Mouse (Mus musculus): ENCODE measurements around the gene Rfx5. TPM values are rescaled to one million over a fixed set of nuclear protein-coding genes. Genes with fewer than 3 reads are reported as not detected.

Rfx5 gene
- polyA plus RNA-seq, 1 experiment from 2014 or later: 7.4 TPM

DNA sequence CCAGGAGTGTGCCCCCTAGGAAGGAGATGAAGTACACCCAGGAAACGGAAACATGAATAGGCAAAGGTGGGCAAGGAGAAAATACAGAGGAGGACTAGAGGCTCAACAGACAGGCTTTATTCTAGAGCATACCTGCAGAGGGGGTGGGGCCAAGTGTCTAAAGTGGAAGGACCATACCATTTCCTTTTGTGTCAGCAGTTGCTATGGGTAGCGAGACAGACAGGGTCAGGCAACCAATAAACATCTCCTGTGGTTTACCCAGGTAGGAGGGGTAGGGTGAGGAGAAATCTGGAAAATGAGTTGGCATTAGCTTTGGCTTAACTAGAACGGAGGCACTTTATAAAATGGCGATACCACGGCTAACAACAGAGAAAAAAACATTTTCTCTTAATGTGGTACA lies 1.1 kb upstream of the Rfx5 start:
- no peak overlapping the region for H3K27ac ChIP-seq
- H3K27me3 ChIP-seq (ENCODE audit: control insufficient read depth, insufficient read depth, low read length): no peaks in the 10 kb centered on the region
- no peak for ATAC-seq (ENCODE audit: low FRiP score)
- no peaks in the 10 kb centered on the region for H3K9me3 ChIP-seq (ENCODE audit: control insufficient read depth, low read length)
- H3K9ac ChIP-seq: no peak overlapping the region
- DNase-seq (ENCODE audit: low spot score): no peak
- 69% methylated on average over 5 of the region's 5 CpGs for WGBS
- peaks cover 11% of the 10 kb centered on the region for H3K4me1 ChIP-seq (replicated peaks; ENCODE audit: control insufficient read depth, insufficient read depth, low read length)
- H3K4me3 ChIP-seq (replicated peaks; ENCODE audit: low read length): peak overlapping the region; percentile 62; the same call in 1 of the 2 replicates
- H3K36me3 ChIP-seq (replicated peaks; ENCODE audit: control insufficient read depth, insufficient read depth): peaks cover 22% of the 10 kb centered on the region
- H3K4me2 ChIP-seq (replicated peaks): peak overlapping the region; percentile 55

DNA sequence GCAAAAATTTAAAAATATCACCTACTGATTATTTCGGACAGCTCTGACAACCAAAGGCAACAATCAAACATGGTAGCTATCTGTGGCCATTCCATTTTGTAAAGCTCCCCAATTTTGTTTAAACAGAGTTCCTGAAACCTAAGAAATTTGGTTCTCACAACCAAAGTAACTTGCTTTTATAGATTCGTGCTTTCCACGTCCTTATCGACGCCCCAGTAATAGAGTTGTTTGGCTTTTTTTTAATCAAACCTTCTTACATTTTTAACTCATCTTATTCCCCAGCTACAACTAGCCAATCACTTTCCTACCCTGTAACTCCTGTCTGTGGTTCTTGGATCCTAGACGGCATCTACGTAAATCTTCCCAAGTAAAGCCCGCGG lies 501 bp upstream of the Rfx5 start:
- Histone ChIP-seq H3K4me2 (replicated peaks) (peak overlapping the region; percentile 55), H3K36me3 (replicated peaks; ENCODE audit: control insufficient read depth, insufficient read depth) (peaks cover 28% of the 10 kb centered on the region), H3K4me1 (replicated peaks; ENCODE audit: control insufficient read depth, insufficient read depth, low read length) (peaks cover 11% of the 10 kb centered on the region), H3K27me3 (ENCODE audit: control insufficient read depth, insufficient read depth, low read length) (no peaks in the 10 kb centered on the region), H3K27ac (peak overlapping the region; percentile 98), H3K9me3 (ENCODE audit: control insufficient read depth, low read length) (no peaks in the 10 kb centered on the region), H3K4me3 (replicated peaks; ENCODE audit: low read length) (peak overlapping the region; percentile 62), H3K9ac (peak overlapping the region; percentile 84)
- 18% methylated on average over 9 of the region's 9 CpGs for WGBS
- no peak; the same call in 1 of the 2 replicates for ATAC-seq (ENCODE audit: low FRiP score)
- DNase-seq (ENCODE audit: low spot score): peak; percentile 41

DNA sequence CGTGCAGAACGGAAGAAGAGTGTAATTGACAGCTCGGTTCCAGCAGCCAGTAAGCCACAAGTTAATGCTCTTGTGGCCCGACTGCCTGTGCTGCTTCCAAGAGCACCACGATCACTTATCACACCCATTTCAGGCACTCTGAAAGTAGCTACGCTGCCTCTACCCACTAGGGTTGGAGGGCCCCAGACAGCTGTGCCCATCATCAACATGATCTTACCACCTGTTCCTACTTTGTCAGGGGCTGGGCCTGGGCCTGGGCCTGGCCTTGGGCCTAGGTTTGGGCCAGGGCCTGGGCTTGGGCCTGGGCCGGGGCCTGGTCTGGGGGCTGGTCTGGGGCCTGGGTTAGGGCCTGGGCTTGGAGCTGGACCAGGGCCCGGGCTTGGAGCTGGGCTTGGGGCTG lies 4.4 kb downstream of the Rfx5 start:
- no peak overlapping the region for H3K9ac ChIP-seq
- DNase-seq (ENCODE audit: low spot score) (no peak), ATAC-seq (ENCODE audit: low FRiP score) (no peak)
- peaks cover 33% of the 10 kb centered on the region for H3K36me3 ChIP-seq (replicated peaks; ENCODE audit: control insufficient read depth, insufficient read depth)
- peaks cover 11% of the 10 kb centered on the region for H3K4me1 ChIP-seq (replicated peaks; ENCODE audit: control insufficient read depth, insufficient read depth, low read length)
- H3K27me3 ChIP-seq (ENCODE audit: control insufficient read depth, insufficient read depth, low read length): no peaks in the 10 kb centered on the region
- H3K9me3 ChIP-seq (ENCODE audit: control insufficient read depth, low read length): no peaks in the 10 kb centered on the region
- H3K27ac ChIP-seq: no peak overlapping the region
- no peak overlapping the region for H3K4me3 ChIP-seq (replicated peaks; ENCODE audit: low read length)
- H3K4me2 ChIP-seq (replicated peaks): no peak overlapping the region
- WGBS: 93% methylated on average over 8 of the region's 8 CpGs

DNA sequence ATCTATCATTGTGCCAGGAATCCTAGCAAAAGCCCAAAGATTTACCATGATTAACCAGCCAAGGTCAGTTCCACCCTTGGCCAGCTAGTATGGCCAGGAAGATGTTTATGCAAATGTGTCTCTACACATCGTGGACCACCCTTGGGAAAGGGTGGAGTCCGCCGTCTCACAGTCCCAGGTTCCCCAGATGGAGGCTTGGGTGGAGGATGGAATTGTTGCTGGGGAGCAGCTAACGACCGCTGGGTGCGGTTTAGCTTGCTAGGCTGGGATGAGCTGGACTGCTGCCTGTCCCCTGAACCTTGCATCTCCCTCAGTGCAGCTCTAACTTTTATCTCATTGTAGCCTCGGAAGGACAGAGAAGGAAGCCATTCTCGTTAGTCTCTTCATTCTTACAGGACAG lies 6.0 kb downstream of the Rfx5 start:
- H3K9ac ChIP-seq: no peak overlapping the region
- H3K27ac ChIP-seq: no peak overlapping the region
- H3K4me3 ChIP-seq (replicated peaks; ENCODE audit: low read length): no peak overlapping the region
- peaks cover 33% of the 10 kb centered on the region for H3K36me3 ChIP-seq (replicated peaks; ENCODE audit: control insufficient read depth, insufficient read depth)
- ATAC-seq (ENCODE audit: low FRiP score) (no peak), DNase-seq (ENCODE audit: low spot score) (no peak)
- H3K4me2 ChIP-seq (replicated peaks): no peak overlapping the region
- H3K27me3 ChIP-seq (ENCODE audit: control insufficient read depth, insufficient read depth, low read length): no peaks in the 10 kb centered on the region
- no peaks in the 10 kb centered on the region for H3K9me3 ChIP-seq (ENCODE audit: control insufficient read depth, low read length)
- peaks cover 8% of the 10 kb centered on the region for H3K4me1 ChIP-seq (replicated peaks; ENCODE audit: control insufficient read depth, insufficient read depth, low read length)
- 45% methylated on average over 8 of the region's 8 CpGs for WGBS

DNA sequence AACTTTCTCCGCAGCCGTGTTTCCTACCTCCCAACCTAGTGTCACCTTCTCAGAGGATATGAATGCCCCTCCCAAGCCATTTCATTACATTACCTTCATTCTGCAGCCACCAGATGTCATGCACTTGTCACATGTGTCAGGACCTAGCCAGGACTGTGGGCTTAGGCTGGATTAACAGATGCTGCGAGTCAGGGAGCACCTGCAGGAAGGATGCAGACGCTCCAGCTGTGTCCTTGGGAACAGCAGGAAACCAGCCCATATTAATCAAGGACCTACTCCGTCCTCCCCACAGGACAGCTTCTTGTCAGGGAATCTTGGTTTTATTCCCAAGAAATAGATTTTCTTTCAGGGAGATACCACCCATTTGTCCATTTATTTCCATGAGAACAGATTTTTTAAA lies 6.4 kb downstream of the Rfx5 start:
- ATAC-seq (ENCODE audit: low FRiP score) (no peak), DNase-seq (ENCODE audit: low spot score) (no peak)
- peaks cover 3% of the 10 kb centered on the region; the same call in 1 of the 2 replicates for H3K4me1 ChIP-seq (replicated peaks; ENCODE audit: control insufficient read depth, insufficient read depth, low read length)
- no peak overlapping the region for H3K27ac ChIP-seq
- WGBS: 56% methylated on average over 5 of the region's 5 CpGs
- no peaks in the 10 kb centered on the region for H3K9me3 ChIP-seq (ENCODE audit: control insufficient read depth, low read length)
- no peak overlapping the region for H3K4me2 ChIP-seq (replicated peaks)
- H3K9ac ChIP-seq: no peak overlapping the region
- H3K27me3 ChIP-seq (ENCODE audit: control insufficient read depth, insufficient read depth, low read length): no peaks in the 10 kb centered on the region
- peaks cover 33% of the 10 kb centered on the region for H3K36me3 ChIP-seq (replicated peaks; ENCODE audit: control insufficient read depth, insufficient read depth)
- no peak overlapping the region for H3K4me3 ChIP-seq (replicated peaks; ENCODE audit: low read length)

DNA sequence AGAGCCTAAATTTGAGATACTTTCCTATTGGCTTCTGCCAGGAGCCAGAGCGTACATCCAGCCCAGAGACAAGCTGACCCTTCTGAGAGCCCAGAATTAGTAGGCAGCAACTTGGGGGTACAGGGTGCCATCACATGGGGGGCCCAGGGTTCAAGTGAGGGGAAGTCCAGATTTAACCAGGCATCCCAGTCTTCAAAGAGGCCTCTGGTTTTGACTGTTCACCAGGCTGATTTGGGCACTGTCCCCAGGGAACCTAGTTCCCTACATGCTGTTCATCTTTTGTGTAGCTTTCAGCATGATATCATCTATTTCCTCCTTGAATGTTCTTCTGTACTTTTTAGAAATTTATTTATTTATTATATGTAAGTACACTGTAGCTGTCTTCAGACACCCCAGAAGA lies 11.1 kb downstream of the Rfx5 start:
- no peak overlapping the region for H3K9ac ChIP-seq
- H3K36me3 ChIP-seq (replicated peaks; ENCODE audit: control insufficient read depth, insufficient read depth): no peaks in the 10 kb centered on the region
- DNase-seq (ENCODE audit: low spot score) (no peak), ATAC-seq (ENCODE audit: low FRiP score) (no peak)
- 100% methylated on average over 1 of the region's 1 CpGs for WGBS
- no peaks in the 10 kb centered on the region for H3K27me3 ChIP-seq (ENCODE audit: control insufficient read depth, insufficient read depth, low read length)
- no peak overlapping the region for H3K27ac ChIP-seq
- no peak overlapping the region for H3K4me3 ChIP-seq (replicated peaks; ENCODE audit: low read length)
- no peaks in the 10 kb centered on the region for H3K4me1 ChIP-seq (replicated peaks; ENCODE audit: control insufficient read depth, insufficient read depth, low read length)
- H3K4me2 ChIP-seq (replicated peaks): no peak overlapping the region
- H3K9me3 ChIP-seq (ENCODE audit: control insufficient read depth, low read length): no peaks in the 10 kb centered on the region

DNA sequence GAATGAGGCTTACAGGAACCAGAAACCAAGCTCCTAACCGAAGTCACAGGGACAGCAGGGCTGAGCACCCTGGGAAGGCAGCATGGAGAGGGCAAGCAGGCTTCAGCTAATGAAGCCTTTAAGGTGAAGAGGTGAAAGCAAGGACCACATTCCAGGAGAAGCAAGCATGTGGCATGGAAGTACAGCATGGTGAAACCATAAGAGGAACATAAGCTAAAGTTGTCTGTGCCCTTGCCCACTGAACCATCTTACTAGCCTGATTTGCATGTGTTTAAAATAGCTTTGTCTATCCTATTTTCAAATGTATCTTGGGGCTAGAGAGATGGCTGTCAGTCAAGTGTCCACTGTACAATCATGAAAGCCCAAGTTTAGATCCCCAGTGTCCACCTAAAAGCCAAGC lies 12.0 kb downstream of the Rfx5 start:
- Histone ChIP-seq H3K4me1 (replicated peaks; ENCODE audit: control insufficient read depth, insufficient read depth, low read length) (no peaks in the 10 kb centered on the region), H3K4me2 (replicated peaks) (no peak overlapping the region), H3K27me3 (ENCODE audit: control insufficient read depth, insufficient read depth, low read length) (no peaks in the 10 kb centered on the region), H3K36me3 (replicated peaks; ENCODE audit: control insufficient read depth, insufficient read depth) (no peaks in the 10 kb centered on the region), H3K9ac (no peak overlapping the region), H3K9me3 (ENCODE audit: control insufficient read depth, low read length) (no peaks in the 10 kb centered on the region), H3K4me3 (replicated peaks; ENCODE audit: low read length) (no peak overlapping the region), H3K27ac (no peak overlapping the region)
- DNase-seq (ENCODE audit: low spot score): no peak
- no peak for ATAC-seq (ENCODE audit: low FRiP score)
- WGBS: 81% methylated on average over 1 of the region's 1 CpGs

DNA sequence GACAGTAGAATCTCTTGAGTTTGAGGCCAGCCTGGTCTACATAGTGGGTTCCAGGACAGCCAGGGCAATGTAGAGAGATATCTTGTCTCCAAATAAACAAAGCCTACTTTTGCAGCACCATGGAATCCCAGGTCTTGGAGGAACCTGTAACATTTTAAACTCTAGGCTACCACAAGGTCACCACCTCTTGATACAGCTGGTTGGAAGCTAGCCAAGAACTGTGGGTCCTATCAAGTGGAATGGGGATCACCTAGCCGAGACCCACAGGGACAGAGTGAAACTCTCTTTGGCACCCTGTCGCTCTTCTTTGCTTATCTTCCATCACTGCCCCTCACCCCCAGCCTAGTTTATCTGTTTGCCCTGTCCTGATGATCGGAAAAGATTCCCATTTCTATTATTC lies 18.7 kb downstream of the Rfx5 start:
- Histone ChIP-seq H3K9ac (no peak overlapping the region), H3K9me3 (ENCODE audit: control insufficient read depth, low read length) (no peaks in the 10 kb centered on the region), H3K27ac (no peak overlapping the region), H3K27me3 (ENCODE audit: control insufficient read depth, insufficient read depth, low read length) (no peaks in the 10 kb centered on the region), H3K36me3 (replicated peaks; ENCODE audit: control insufficient read depth, insufficient read depth) (peaks cover 8% of the 10 kb centered on the region; the same call in 1 of the 2 replicates), H3K4me1 (replicated peaks; ENCODE audit: control insufficient read depth, insufficient read depth, low read length) (peaks cover 15% of the 10 kb centered on the region), H3K4me3 (replicated peaks; ENCODE audit: low read length) (no peak overlapping the region), H3K4me2 (replicated peaks) (no peak overlapping the region)
- WGBS: 83% methylated on average over 3 of the region's 3 CpGs
- ATAC-seq (ENCODE audit: low FRiP score): no peak
- no peak for DNase-seq (ENCODE audit: low spot score)

DNA sequence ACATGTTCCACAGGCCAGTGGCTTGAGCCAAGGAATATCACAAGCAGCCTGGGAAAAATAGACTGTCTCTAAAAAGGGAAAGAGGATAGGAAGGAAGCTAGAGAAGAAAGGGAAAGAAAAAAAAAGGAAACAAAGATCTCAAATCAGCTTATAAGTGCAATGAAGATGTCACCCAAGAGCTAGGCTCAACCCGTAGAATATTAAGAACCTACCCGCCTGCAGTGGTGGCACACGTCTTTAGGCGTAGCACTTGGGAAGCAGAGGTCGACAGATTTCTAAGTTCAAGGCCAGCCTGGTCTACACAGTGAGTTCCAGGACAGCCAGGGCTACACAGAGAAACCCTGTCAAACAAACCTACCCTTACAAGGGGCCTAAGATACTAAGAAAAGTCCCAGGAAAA lies 19.7 kb downstream of the Rfx5 start:
- WGBS: 81% methylated on average over 5 of the region's 5 CpGs
- Histone ChIP-seq H3K4me2 (replicated peaks) (peak overlapping the region; percentile 82), H3K36me3 (replicated peaks; ENCODE audit: control insufficient read depth, insufficient read depth) (peaks cover 14% of the 10 kb centered on the region; the same call in 1 of the 2 replicates), H3K9ac (no peak overlapping the region), H3K4me1 (replicated peaks; ENCODE audit: control insufficient read depth, insufficient read depth, low read length) (peaks cover 15% of the 10 kb centered on the region), H3K27ac (no peak overlapping the region), H3K9me3 (ENCODE audit: control insufficient read depth, low read length) (no peaks in the 10 kb centered on the region), H3K27me3 (ENCODE audit: control insufficient read depth, insufficient read depth, low read length) (no peaks in the 10 kb centered on the region), H3K4me3 (replicated peaks; ENCODE audit: low read length) (no peak overlapping the region)
- DNase-seq (ENCODE audit: low spot score) (no peak), ATAC-seq (ENCODE audit: low FRiP score) (no peak)

DNA sequence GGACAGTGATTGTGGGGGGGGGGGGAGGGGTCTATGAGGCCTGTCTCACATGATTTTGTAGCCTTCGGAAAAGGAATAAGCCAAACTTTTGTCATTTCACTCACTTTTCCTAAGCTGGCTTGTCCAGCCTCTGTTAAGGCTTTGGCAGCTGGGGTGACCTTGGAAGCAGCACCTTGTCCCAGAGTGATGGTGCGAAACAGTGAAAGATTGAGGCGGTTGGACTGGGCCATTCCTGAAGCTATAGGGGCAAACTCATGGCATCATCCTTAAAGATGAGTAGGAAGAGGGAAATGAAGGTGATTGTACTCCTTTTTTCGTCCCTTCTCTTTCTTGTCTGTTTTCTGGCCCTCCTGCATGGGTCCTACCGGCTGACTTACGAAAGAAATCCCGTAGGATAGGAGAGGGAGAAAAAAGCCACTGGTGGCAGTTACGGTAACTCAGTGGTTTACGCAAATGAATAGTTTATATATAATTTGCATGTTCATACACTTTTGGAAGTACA lies 20.2 kb downstream of the Rfx5 start:
- Histone ChIP-seq H3K9ac (peak overlapping the region; percentile 96), H3K4me3 (replicated peaks; ENCODE audit: low read length) (peak overlapping the region; percentile 97), H3K4me1 (replicated peaks; ENCODE audit: control insufficient read depth, insufficient read depth, low read length) (peaks cover 15% of the 10 kb centered on the region), H3K27me3 (ENCODE audit: control insufficient read depth, insufficient read depth, low read length) (no peaks in the 10 kb centered on the region), H3K9me3 (ENCODE audit: control insufficient read depth, low read length) (no peaks in the 10 kb centered on the region), H3K27ac (peak overlapping the region; percentile 43), H3K36me3 (replicated peaks; ENCODE audit: control insufficient read depth, insufficient read depth) (peaks cover 17% of the 10 kb centered on the region; the same call in 1 of the 2 replicates), H3K4me2 (replicated peaks) (peak overlapping the region; percentile 82)
- WGBS: 16% methylated on average over 9 of the region's 9 CpGs
- ATAC-seq (ENCODE audit: low FRiP score) (peak; percentile 25), DNase-seq (ENCODE audit: low spot score) (no peak)
